Mouse (Mus musculus): ENCODE measurements around the gene Pgap2.

Pgap2 gene

DNA sequence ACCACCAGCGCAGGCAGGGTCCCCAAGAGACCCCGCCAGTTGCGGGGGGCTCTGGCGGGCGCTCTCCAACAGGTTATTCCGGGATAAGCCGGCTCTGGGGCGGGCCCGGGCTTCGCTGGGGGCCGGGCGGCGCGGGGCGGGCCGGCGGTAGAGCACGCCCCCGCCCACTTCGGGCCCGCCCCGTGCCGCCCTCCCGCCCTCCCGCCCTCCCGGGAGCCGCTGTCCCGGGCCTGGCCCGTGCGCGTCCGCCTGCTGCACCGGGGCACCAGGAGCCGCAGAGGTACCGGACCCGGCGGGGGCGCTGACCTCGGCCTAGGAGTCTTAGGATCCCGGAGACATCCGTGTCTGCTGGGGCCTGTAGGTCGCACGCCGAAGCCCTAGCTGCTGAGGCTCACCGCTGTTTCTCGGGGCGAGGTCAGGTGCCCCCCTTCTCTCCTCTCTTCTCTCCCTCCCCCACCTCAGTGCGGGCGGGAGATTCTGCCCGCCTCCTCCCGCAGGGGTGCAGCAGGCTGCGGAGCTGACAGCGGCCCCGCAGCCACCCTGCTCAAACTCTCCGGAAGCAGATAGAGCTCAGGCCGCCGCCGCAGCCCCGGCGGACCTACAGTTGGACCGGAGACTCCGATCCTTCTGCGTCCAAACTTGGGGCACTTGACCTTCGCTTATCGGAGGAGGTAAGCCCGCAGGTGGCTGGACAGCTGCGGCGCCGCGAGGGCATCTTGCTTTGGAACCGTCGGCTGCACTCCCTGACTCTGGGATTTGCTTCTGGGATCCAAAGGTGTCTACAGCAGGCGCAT, 57.8 kb downstream of the Pgap2 start, which contains the start of gene Stim1:
TSS of gene Stim1 (plus strand) at position 206 of the 794 bp plus-strand sequence.
- DNase-seq: peak; percentile 69 to 85

DNA sequence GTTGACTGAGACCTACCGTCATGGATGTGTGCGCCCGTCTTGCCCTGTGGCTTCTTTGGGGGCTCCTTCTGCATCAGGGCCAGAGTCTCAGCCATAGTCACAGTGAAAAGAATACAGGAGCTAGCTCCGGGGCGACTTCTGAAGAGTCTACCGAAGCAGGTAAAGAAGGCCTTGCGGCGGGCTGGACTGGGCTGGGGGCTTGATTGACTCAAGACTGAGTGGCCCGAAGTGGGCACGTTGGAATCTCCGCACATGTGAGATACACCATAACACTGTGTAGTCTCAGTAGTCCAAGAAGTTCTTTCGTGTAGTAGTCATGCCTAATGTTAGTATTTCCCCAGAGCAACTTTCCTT, 58.4 kb downstream of the Pgap2 start:
- no peak for DNase-seq

DNA sequence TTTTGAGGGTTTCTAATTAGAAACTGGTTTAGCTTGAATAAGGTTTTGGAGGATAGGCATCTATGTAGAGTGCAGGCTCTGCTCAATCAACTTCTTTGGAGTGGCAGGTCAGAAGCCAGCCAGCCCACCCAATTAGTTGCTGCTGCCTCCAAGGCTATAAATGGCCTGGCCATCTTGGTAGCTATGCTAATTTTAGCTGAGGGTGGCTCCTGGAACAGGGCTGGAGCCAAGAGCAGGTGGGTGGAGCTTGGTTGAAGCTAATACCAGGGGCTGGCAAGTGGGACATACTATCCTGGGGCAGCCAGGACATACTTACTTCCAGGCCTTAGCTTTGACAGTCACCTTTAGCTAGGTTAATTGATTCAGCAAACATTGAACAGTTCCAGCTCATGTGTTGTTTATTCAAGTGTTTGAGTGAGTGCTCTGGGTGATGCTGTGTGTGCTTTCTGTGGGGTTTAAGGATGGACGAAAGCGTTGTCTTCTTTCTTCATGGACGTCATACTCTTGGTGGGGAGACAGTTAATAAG, 62.5 kb downstream of the Pgap2 start:
- DNase-seq: no peak

DNA sequence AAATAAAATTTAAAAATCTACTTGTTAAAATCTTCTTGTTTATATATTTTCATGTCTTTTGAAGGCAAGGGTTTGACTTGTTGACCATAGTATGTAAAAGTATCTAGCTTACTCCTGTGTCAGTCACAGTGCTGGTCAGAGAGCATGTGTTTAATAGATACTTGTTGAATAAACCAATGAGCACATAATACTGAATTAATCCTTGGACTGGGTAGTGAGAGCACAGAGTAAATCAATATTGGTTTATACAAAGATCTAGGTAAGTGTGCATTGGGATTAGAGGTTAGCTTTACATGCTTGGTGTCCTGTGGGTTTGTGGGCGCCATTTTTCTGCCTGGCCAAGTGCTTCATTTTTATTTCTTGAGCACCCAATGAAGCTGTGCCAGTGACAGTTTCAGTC, 71.4 kb downstream of the Pgap2 start:
- no peak for DNase-seq

DNA sequence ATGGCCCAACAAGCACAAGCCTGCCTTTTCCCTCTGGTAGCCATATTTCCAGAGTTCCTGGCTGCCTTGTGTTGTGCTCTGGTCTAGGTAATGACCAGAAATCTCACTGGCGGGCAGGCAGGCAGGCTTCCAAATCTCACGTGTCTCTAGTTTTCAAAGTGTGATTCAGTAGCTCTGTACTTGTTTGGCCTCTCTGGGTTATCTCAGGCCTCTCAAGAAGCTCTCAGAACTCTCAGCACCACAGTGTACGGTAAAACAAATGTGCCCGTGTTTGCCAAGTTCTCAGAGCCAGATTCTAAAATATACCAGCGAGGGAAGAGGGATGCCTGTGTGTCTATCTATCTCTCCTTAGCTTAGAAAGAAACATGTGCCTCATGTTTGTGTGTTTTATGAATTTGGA, 72.3 kb downstream of the Pgap2 start:
- no peak for DNase-seq
